Mouse (Mus musculus) yolk sac, embryonic 10.5 days (tissue): ENCODE measurements around the gene Hspbp1.

Experiments
- DNase-seq: peaks from one replicate; pipeline ENCODE4 v3.0.0-alpha.2; 2017; ENCODE audit warnings: low spot score

Gene Hspbp1

DNA sequence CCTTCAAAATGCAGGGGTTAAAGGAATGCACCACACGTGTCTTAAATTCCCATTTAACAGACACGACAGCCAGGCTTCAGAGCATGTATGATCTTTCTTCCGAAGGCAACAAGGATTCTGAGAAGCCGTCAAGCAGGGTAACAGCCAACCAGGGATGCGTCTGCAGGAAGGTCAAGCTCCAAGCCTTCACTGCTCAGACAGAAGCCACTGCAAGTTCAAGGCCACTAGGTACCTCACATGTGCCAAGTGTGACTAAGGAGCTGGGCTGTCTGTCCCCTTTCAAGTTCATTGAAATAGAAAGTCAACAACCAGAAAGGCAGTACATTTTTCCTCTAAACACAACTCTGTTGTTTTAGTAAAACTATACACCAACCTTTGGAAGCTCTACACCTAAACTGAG lies 18.0 kb downstream of the Hspbp1 start:
- DNase-seq: no peak

- DNase-seq: no peak
These were observed 21.1 kb downstream of the Hspbp1 start for GRCm38 (mm10) chr7:4663742-4664141.

GRCm38 (mm10) chr7:4663179-4663578 lies 21.7 kb downstream of the Hspbp1 start:
- no peak for DNase-seq

DNA sequence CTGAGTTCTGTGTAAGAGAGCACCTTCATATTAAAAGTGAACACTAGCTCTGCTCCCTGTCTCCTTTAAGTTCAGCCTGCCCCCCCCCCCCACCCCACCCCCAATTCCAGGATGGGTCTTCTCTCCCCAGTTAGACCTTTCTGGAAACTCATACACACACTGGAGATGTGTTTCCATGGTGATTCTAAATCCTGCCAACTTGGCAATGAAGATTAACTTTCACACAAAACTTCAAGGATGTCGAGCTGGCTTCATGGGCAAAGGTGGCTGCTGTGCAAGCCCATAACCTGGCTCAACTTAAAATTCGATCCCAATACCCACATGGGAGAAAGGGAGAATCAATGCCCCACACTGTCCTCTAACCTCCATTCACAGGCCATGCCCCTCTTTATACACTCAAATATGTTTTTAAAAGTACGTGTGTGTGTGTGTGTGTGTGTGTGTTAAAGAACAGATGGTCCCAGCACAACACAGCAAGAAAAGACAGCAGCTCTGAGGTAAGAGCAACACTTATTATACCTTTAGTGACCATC lies 24.9 kb downstream of the Hspbp1 start:
- no peak for DNase-seq

- peak; percentile 94 for DNase-seq
These were observed 25.8 kb downstream of the Hspbp1 start, which contains the start of gene Ppp6r1 for GRCm38 (mm10) chr7:4658912-4659551. Gene Ppp6r1 (minus strand): TSS chr7:4659019.

DNA sequence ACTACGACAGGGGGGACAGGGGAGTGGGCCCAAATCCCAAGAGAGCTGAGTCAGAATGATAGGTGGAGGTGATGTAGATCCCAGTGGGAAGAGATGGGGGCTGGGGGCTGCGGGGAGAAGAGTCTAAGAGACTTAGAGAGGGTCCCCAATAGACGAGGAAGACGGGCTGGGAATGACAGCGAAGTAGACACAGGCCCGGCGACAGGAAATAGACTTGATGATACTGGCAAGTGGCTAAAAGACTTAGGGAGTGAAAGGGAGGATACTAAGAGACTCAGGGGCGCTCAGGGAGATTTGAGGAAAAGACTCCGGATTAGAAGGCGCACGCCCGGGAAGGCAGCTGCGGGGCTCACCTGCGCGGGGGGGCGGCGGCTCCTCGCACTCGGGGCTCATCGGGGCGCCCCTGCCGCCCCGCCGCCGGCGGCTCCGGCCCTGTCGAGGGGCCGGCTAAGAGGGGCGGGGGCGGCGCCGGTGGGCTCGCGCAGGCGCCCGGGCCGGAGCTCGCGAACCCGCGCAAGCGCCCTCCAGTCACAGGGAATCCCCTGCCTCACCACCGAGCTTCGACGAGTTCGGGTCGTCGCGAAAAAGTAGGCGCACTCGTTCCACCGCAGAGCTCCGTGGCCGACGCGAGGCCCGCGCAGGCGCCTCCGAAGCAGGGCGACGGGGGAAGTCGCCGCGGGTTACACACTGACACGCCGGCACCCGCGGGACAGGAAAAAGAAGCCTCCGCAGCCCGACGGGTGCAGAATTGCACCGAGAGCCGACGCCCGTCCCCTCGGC lies 26.6 kb downstream of the Hspbp1 start:
- no peak for DNase-seq

DNA sequence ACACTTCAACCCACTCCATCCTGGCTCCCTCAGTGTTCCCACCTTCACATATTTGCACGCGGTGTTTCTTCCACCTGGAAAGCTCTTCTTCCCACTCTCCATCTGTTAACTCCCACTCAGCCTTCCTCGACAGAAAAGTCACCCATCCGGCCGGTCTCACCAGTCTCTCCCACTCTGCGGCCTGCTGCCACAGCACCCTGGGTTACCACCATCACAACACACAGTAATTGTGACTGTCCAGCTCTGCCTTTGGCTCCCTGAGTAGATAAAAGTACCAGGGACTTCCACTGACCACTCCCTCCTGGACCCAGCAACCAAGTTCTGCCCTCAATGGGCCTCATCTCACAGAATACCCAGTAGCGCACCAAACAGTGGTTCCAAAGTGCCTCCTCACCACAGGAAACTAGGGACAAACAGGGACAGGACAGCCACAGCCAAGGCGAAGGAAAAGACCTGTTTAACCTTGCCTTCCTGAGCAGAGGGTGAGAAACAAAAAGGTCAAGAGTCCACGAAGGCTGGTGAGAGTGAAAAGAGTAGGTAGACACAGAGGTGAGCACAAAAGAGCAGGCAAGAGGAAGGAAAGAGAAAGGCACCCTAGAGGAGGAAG lies 27.2 kb downstream of the Hspbp1 start:
- DNase-seq: peak; percentile 65

DNA sequence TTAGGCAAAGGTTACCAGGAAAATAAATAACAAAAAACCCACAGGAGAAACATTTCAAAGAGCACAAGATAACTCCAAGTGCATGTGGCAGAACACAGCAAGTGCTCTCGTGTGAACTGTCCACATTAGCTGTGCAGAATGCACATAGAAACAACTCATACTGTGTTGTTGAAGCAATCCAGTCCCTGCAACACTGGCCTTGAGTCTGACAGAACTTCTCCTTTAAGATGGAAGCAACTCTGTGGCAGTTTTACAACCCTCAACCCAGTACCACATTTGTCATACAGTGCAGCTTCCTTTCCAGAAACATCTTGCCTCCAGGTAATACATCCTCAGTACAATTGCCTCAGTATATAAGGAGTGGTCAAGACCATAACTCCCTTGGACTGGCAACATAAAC lies 28.1 kb downstream of the Hspbp1 start:
- DNase-seq: no peak

DNA sequence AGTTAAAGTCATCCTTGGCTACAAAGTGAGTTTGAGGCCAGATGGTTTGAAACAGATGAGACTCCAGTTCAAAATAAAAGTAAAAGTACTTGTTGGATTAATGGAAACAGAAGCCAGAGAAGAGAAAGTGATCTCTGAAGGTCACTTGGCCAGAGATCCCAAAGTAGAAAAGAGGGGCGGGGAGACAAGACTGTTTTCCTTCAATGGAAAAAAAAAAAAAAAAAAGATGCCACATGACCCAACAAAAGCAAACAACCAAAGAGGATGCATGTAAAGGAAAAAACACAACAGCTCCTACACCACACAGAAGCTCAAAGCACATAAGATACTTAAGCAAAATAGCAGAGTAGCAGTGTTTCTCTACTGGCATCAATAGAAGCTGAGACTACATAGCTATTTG lies 29.0 kb downstream of the Hspbp1 start:
- no peak for DNase-seq

DNA sequence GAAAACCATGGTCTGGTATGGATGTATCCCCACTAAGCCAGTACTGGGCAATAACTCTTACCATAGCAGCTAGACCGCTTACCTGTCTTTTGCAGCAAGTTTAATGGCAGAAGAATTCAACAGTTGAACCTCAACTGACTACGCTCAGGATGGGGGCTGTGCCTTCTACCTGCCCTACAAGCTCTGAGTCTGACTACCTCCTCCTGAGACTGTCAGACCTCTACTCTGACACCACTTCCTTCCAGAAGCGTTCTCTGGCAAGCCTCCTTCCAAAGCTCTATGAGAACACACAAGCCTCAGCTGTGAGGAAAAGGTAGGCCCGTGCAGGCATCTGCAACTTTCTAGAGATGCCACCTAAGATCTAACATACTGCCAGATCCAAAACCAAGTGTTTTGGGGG lies 29.5 kb downstream of the Hspbp1 start:
- no peak for DNase-seq

- DNase-seq: no peak
These were observed 30.6 kb downstream of the Hspbp1 start for GRCm38 (mm10) chr7:4654221-4654620.

- DNase-seq: no peak
These were observed 31.1 kb downstream of the Hspbp1 start for GRCm38 (mm10) chr7:4653780-4654179.

DNA sequence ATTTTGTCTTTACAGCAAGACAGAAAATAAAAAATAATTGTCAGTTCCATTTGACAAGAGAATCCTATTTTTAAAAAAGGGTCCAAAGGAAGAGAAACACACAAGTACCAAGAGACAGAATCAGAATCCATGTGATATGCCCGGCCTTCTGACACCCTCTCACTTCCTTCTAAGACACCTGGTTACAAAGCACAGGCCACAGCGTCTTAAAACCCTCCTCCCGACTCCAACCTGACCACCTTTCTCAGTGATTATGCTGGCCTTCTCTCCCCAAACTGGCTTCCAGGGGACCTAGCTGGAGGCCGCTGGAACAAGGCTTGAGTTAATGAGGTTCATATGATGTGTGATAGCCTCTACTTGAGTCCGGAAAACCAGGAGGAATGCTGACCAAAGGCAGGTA lies 31.5 kb downstream of the Hspbp1 start:
- DNase-seq: no peak

DNA sequence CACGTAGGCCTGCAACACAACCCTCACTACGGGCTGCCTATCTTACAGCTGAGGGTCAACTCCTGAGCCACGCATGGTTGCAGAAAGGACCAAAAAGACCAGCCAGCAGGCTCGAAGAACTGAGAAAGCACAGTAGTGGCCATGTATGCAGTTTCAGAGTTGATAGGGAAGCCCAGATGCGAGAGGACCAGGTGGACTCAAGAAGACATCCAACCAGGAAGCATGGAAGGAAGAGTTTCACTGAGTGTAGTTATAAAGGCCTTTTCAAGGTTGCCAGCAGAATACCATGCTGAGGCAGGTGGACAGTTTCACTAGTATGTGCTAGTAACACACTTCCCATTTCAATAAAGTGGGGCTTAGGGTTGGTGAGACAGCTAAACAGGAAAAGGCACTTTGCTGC lies 32.1 kb downstream of the Hspbp1 start:
- no peak for DNase-seq

- peak; percentile 25 for DNase-seq
These were observed 33.3 kb downstream of the Hspbp1 start for GRCm38 (mm10) chr7:4651581-4651980.

DNA sequence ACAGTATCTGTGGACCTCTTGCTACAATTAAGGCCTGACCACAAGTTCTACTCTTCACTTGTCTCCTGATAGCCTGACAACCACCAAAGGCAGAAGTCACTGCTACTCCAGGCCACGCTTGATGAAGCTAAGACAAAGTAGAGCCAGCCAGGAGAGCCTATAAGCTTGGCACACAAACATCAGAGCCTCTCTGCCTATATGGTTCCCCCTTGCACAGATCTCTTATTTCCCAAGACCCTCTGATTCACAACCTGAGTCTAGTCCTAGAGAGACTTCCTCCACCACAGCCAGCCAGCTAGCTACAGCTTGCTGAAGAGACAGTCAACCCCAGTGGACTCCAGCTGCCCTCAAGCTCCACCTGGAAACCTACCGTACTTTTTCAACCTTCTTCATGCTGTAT lies 36.9 kb downstream of the Hspbp1 start:
- DNase-seq: no peak

GRCm38 (mm10) chr7:4647291-4647690 lies 37.6 kb downstream of the Hspbp1 start:
- no peak for DNase-seq

- DNase-seq: no peak
These were observed 38.1 kb downstream of the Hspbp1 start for GRCm38 (mm10) chr7:4646806-4647205.

GRCm38 (mm10) chr7:4643225-4643624 lies 41.6 kb downstream of the Hspbp1 start:
- DNase-seq: no peak

- no peak for DNase-seq
These were observed 42.9 kb downstream of the Hspbp1 start for GRCm38 (mm10) chr7:4641956-4642355.

GRCm38 (mm10) chr7:4641155-4641554 lies 43.7 kb downstream of the Hspbp1 start:
- DNase-seq: no peak

GRCm38 (mm10) chr7:4636179-4636578 lies 48.7 kb downstream of the Hspbp1 start:
- DNase-seq: no peak

DNA sequence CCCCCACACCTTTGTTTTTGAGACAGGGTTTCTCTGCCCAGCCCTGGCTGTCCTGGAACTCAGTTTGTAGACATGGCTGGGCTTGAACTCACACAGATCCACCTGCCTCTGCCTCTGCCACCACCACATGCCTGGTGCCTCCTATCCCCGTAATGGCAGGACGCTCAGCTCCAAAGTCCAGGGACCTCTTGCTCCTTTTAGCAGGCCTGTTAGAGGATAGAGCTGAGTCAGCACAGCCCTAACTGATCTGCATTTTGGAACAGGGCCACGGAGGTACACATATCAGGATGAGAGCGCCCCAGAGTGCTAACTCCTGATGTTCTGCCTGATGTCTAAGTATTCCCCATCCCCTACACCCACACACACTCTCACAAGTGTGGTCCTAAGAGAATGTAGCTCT lies 53.8 kb downstream of the Hspbp1 start, which contains the start of gene Tmem86b:
Gene Tmem86b, minus strand, starts transcription at position 392 of the 400 bp plus-strand sequence.
- peak; percentile 70 for DNase-seq
